Mouse (Mus musculus): ENCODE measurements around the gene Crcp. TPM values are rescaled to one million over a fixed set of nuclear protein-coding genes. Genes with fewer than 3 reads are reported as not detected.

The Crcp gene
- polyA plus RNA-seq (2017; shearing (Covaris generic)), result 10 to 100 TPM; 43.7 to 70.6 TPM

DNA sequence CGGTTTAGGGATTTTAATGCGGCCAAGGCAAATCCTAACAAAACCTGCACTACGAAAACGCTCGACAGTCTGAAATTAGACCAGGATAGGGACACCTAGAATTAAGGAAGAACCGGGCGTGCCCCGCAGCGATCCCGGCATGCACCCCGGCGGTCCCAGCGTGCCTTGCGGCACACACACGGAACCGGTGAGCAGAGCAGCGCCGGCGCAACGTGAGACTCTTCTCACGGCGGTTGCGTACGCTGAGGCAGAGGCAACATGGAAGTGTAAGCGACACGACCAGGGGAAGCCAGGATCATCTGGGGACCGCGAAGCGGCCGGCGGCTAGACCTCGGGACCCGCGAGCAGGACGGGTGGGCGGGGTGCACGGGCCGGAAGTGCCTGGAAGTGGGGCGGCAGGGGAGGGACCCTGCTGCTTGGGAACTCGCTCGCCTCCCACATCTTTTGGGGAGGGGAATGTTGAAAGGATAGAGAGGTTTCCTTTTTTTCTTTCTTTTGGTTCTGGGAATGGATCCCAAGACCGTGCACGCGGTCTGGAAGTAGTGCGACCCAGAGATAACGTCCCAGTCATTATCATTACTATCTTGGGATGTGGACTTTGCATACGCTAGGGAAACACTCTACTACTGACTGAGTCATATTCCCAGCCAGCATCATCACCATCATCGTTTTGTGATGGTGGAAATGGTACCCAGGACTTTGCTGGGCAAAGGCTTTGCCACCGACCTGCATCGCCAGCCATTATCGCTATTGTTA lies at the start of gene Crcp, which contains the start of gene Asl:
Crcp (plus strand) TSS at position 149 of the 756 bp plus-strand sequence.
Asl (minus strand) TSS at position 106 of the 756 bp plus-strand sequence.
- peak; percentile 69 for ATAC-seq

DNA sequence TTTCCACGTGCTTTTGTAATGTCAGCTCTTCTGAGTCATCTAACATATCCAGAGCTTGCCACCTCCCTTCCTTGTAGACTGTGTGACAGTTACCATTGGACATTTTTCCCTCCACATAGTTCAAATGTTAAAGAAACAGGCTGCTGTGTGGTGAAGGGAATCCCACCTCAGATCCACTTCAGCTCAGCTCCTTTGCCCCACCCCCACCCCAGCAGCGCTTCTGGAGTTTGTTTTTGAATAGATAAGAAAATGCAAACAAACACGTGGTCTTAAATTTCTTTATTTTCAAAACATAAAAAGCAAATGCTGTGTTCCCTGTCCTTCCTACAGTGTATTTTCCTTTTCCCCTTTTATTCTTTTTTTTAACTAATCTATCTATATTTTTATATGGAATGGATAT lies 48.9 kb upstream of the Crcp start:
- ATAC-seq, result no peak

DNA sequence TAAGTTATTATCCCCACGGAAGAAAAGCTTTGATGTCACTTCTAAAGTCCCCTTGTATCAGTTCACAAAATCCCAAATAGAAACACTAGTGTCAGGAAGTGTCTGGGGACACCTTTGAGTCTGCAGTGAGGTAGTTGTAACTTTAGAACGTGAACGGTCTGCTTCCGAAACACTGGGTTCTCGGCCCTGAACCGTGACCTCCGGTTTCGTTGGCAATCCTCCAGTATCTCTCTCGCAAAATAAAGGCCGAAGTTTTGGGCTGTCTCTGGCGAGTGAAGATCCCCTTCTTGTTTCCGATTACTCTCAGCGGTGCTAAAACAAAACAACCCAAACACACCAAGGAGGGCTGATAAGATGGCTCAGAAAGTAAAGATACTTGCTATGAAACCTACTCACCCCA lies 39.7 kb upstream of the Crcp start:
- ATAC-seq, result no peak

DNA sequence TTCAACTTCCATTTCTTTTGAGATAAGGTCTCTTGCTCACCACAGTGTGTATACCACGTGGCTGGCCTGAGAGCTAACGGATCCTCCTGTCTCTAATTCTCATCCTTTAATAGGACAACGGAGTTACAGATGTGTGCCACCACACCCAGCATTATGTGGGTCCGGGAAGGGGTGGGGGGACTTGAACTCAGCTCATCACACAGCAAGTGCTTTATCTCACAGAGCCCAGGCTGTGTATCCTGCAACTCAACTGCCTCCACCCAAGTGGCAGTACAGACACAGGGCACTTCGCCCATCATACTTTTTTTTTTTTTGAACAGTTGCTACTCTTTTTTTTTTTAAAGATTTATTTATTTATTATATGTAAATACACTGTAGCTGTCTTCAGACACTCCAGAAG lies 37.2 kb upstream of the Crcp start:
- ATAC-seq, result no peak

DNA sequence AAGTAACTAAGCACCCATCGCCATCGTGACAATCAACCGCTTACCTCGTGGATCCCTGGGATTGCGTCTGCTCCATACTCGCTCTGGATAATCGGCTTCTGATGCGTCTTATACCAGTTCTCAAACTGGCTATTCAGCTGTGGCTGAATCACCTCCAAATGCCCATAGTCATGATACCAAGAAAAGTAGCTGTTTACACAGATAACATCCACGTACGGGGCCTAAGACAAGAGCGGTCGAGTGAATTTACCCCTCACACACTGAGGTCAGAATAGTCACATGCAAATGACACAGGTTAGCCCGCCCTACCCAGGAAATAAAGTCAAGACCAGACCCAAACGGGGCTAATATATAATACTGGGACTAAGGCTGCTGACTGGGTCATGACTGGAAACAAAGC lies 35.7 kb upstream of the Crcp start:
- ATAC-seq, result no peak

DNA sequence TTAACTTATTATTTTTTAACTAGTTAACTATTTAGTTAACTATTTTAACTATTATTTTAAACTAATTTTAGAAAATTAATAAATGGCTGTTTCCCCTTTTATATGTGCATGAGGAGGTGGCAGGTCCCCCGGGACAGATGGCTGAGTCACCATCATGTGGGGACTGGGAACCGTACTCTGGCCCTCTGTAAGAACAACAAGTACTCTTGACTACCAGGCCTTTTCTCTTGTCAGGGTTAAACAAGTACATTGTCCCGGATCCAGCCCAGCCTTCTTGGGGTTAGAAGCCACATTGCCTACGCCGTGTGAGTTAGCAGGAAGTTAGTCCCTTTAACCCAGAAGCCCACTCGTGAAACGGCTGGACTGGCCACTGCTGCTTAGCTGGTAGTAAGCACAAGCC lies 34.1 kb upstream of the Crcp start:
- no peak for ATAC-seq

DNA sequence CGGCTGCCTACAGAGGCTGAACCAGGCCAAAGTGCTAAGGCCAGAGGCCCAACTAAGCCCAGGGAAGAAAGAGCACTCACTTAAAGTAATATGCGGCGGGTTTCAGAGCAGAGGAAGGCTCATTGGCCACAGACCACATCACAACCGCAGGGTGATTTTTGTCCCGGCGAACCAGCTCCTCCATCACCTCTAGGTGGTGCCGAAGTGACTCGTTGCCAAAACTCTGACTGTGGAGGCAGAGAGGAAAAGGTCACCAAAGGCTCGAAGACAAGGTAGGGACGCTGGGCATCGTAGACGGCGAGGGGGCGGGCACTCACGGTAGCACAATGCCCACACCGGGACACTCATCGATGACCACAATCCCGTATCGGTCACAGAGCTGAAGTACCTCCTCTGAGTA lies 31.4 kb upstream of the Crcp start:
- no peak for ATAC-seq

DNA sequence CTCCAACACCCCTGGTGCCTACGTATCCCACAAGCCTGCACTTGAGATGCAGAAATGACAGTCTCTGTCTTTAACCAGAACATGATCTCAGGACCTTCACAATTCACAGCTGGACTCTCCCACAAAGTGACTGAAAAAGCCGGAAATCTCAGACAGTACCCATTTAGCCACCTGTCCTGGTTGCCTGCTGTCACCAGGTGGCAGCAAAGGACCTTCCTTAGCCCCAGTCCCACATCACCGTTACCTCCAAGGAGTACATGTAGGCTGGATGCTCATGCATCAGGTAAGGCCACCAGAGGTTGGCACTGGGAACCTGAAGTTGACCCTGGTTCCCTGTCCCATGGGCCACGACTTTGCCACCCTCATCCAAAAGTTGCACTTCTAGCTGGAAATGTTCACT lies 30.0 kb upstream of the Crcp start:
- ATAC-seq, result peak; percentile 31

DNA sequence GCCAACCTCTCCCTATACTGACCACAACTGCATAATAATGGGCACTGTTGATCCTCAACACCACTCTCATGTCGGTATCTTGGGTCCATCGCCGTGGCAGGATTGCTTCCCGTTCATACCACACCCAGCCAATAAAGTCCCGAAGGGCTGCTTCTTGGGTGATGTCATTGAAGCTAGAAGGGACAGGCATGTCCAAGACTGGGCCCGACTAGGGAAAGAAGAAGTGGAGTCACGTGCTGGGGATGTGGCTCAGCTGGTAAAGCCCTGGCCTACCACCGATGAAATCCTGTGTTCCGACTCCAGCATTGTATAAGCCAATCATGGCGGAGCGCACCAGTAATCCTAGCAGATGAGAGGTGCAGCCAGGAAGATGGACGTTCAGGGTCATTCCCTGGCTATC lies 28.4 kb upstream of the Crcp start:
- ATAC-seq, result no peak

DNA sequence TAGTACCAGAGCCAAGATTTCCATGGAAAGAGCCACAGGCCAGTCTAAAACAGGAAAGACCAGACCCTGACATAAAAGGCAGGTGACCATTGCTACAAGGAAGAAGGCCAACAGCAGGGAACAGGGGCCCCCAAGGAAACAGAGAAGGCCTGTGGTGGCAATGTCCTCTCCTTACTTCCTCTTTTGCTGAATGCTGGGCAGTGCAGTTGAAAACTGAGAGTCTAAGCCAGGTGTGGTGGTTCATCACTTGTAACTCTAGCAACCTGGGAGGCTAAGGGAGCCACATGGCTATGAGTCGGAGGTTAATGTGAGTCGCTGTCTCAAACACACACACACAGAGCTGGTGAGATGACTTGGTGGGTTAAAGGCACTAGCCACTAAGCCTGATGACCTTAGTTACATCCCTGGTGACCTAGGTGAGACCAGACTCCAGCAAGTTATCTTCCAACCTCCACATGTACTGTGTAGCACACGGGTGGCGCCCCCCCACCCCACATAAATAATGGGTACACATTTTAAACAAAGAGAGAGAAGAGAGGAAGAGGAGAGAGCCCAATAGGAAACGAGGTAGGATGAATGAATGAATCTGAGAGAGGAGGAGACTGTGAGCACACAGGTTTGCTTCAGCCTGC lies 27.6 kb upstream of the Crcp start:
- no peak for ATAC-seq

DNA sequence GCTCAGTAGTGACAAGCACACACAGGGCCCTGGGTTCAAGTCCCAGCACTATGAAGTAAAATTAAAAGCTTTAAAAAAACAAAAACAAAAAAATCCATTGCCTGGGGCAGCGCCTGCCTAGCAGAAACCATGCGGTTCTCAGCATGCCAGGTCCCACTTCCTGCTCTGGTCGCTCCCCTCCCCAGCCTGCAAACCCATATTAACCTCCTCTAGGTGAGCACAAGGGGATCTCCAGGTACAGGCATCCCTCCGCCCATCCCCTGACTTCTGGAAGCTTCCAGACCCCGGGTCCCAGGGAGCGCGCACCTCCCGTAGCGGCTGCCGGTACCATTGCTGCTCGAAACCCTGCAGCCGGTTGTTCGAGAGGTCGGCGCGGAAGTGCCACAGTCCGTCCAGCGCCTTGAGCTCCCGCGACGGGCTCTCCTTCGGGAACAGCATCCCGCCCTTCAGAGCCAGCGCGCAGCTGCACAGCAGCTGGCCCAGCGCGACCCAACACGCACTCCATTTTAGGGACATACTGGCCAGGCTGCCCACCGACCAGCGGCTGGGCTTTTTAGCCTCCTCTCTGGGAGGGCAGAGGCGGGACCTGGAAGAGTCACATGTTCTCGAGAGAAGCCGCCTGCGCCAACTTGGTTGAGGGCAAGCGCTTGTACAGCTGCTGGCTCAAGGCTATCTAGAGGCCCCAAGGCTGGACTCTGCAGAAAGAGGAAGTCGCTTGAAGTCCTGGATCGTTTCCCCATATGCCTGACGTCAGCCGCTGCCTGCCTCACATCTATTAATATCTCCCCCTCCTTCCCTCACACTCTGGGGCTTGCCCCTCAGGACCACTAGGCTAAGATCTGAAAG lies 26.6 kb upstream of the Crcp start, which contains the start of gene Gusb:
Gusb (minus strand) TSS at position 749 of the 846 bp plus-strand sequence.
- ATAC-seq, result peak; percentile 89

DNA sequence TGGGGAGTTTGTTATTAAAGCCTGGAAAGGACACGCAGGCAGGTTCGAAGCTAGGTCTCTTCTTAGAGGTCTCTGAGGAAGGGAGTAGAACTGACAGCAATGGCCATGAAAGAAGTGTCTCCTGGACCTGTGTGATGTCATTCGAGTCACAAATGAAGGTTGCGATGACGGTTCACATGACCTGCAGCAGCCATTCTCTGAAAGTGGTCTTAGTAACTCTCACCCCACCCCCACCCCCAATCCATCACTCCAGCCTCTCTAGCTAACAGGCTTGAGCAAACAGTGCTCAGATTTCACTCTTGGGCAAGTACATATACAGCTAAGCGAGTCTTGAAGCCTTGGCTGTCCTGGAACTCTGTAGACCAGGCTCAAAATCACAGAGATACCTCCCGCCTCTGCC lies 25.9 kb upstream of the Crcp start:
- ATAC-seq, result no peak

DNA sequence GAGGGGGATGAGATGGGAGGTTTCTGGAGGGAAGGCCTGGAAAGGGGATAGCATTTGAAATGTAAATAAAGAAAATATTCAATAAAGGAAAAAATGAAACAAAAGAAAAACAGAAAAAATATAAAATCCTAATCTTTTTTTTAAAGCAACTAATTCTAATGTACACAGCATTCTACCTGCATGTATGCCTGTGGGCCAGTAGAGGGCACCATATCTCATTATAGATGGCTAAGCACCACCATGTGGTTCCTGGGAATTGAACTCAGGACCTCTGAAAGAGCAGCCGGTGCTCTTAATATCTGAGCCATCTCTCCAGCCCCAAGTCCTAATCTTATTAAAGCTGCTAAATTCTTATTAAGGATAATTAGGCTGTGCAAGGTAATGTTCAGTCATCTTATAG lies 21.7 kb upstream of the Crcp start:
- ATAC-seq, result no peak

DNA sequence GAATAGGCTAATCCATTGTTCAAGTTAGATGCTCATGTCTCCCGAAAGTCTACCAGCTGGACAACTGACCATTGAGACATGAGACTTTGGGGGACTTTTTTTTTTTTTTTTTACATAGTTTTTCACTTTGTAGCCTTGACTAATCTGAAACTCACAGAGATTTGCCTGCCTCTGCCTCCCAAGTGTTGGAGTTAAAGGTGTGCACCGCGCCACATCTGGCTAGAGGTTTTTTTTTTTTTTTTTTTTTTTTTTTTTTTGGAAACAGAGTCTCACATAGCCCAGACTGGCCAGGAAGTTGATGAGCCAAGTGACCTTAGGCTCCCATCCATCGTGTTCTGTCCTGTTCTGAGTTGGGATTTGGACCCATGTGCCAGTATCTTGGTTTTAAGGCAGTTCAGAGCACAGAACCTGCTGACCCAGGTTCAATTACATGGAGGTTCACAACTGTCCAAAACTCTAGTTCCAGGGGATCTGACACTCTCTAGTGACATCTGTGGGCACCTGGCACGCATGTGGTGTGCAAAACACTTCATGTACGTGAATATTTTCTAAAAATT lies 21.0 kb upstream of the Crcp start:
- ATAC-seq, result no peak

DNA sequence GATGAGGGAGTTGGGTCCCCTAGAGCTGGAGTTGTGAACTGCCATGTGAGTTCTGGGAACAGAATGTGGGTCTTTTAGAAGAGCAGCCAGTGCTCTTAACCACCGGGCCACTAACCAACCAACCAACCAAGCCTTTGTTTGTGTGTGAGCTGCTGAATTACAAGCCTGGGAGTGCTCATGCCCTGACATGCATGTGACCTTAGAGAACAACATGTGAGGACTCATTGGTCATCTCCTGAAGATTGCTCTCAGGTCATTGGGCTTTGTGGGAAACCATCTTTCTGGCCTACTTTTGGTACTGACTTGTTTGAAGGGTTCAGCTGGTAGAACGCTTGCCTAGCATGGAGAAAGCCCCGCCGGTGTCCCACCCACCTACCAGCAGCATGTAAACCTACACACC lies 19.3 kb upstream of the Crcp start:
- no peak for ATAC-seq

DNA sequence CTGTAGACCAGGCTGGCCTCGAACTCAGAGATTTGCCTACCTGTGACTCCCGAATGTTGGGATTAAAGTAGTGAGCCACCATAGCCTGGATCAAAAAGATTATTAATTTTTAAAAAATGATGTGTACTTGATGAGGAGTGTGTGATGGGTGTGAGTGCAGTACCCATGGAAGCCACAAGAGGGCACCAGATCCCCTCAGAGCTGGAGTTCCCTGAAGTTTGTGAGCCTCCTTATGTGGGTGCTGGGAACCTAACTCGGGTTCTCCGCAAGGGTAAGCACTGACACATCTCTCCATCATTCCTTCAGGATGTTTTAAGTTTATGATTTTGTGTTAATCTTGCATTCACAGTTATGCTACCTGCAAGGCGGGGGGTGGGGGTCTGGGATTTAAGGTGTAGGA lies 18.1 kb upstream of the Crcp start:
- ATAC-seq, result no peak

DNA sequence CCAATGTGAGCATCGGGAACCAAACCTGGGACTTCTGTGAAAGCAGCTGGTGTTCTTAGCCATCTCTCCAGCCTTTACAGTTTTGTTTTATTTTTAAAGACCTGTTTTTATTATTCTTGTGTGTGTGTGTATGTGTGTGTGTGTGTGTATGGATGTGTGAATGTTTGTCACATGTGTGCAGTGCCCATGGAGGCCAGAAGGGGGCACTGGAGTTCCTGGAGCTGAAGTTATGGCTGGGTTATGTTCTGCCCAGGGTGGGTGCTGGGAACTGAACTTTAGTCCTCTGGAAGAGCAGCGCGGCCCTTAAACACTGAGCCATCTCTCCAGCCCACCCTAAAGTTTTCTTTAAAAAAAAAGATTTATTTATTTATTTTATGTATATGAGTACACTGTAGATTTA lies 14.0 kb upstream of the Crcp start:
- ATAC-seq, result no peak

DNA sequence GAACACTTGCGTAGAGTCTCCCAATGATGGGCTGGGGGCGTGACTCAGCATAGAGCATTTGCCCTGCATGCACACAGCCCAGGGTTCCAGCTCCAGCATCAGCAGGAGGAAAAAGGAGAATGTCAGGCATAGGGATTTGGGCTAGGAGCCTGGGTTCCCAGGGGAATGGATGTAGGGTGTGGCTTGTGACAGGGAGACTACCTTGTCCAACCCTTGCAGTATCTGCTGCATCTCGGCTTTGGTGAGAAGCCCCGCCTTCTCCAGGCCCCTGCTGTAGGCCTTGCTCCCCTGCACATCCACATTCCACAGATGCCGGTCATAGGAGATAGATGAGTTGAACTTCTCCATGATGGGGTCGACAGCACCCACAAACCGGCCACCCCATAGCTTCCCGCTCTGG lies 9.6 kb upstream of the Crcp start:
- ATAC-seq, result no peak

DNA sequence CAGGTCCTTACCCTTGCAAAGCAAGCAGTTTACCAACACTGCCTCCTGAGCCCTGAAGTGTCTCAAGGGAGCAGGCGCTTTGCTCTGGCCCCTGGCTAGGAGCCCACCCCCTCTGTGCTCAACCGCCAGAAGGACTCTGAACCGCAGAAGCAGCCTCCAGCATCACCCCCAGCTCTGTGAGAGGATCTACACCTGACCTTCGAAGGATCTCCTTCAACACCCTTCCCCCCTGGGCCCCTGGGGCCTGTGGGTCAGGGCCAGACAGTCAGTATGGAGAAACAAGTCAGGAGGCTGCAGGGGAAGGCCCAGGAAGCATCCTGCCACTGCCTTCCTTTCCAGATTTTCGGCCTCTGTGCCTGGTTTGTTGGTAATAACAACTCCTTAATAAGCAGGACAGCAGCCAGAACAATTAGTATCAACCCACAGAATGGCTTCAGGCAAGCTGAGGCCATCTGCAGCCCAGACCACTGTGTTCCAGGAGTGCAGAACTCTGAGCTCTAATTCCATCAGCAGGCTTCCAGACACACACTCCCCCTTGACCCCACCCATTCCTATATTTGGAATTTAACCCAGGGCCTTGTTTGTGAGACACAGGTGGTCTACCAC lies 7.6 kb upstream of the Crcp start:
- no peak for ATAC-seq

DNA sequence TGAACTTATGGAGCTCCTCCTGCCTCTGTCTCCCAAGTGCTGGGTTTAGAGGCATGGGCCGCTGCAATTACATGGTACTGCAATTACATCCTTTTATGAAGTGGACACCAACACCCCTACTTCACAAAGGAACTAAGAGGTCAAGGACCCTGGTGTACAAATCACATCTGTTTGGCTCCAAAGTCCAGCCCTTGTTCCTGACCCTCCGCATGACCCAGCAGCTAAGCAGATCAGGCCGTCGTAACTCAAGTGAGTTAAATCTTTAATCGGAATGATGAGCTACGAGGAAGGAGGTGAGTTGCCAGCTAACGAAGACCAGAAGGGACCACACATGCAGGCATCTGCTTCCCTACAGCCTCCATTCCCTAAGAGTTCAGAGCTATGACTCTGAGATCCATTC lies 6.7 kb upstream of the Crcp start:
- no peak for ATAC-seq

DNA sequence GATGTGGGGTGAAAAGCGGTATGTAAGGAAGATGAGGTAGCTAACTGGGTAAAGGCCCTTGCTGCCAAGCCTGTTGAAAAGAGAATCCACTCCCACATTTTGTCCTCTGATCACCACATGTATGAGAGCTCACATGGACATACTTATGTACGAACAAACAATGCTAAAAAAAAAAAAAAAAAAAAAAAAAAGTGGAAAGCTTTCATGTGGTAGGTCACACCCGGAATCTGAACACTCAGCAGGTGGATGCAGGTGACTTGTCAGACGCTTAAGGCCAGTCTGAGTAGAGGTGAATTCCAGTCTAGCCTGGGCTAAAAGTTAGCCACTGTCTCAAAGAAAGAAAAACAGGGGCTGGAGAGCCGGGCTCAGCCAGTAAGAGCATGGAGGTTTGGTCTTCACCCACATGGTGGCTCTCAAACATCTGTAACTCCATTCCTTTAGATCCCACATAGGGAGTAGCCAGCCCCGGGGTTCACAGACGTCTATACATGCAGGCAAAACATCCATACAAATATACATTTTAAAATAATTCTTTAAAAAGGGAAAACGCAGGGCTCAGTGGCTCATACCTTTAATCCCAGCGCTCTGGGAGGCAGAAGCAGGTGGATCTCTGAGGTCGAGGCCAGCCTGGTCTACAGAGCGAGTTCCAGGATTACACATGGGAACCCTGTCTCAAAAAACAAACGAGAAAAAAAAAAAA lies 5.9 kb upstream of the Crcp start:
- ATAC-seq, result peak; percentile 2
